Mouse (Mus musculus): ENCODE results near the gene Kdelc1. TPM values are rescaled to one million over a fixed set of nuclear protein-coding genes. Genes with fewer than 3 reads are reported as not detected.

Gene Kdelc1
- polyA plus RNA-seq (2012; rRNA removed) = 14.9 and 16.6 TPM in 2 replicates

GRCm38 (mm10) chr1:44118239-44119054, at the start of gene Kdelc1, which contains the start of gene Bivm:
Kdelc1 (minus strand) TSS chr1:44118808.
Bivm (plus strand) TSS chr1:44118957.
- DNase-seq = peak; percentile 76
- no peak for TF ChIP-seq CTCF (IDR thresholded peaks at IDR 0.05; ENCODE audit: insufficient read depth, low read length)
- TF ChIP-seq POLR2A (IDR thresholded peaks at IDR 0.05; ENCODE audit: borderline replicate concordance, extremely low read depth, low read depth, low read length) = peak; percentile 64; the same call in 1 of the 2 replicates
- Histone ChIP-seq H3K4me1 (ENCODE audit: control insufficient read depth, insufficient read depth, low read length) (no peaks in the 10 kb centered on the region), H3K4me3 (replicated peaks; ENCODE audit: extremely low read depth, low read depth, low read length) (peak within 1 kb of the TSS; percentile 98)
- under 1% methylated on average over 39 of the region's 39 CpGs for WGBS

GRCm38 (mm10) chr1:44167859-44168383, 49.3 kb upstream of the Kdelc1 start:
- 97% methylated on average over 3 of the region's 3 CpGs for WGBS

GRCm38 (mm10) chr1:44162389-44162788, 43.8 kb upstream of the Kdelc1 start:
- WGBS = 81% methylated on average over 5 of the region's 5 CpGs

More at GRCm38 (mm10) chr1:44167859-44168383, 49.3 kb upstream of the Kdelc1 start:
- TF ChIP-seq POLR2A (IDR thresholded peaks at IDR 0.05; ENCODE audit: borderline replicate concordance, extremely low read depth, low read depth, low read length) = no peak
- no peak for TF ChIP-seq CTCF (IDR thresholded peaks at IDR 0.05; ENCODE audit: insufficient read depth, low read length)
- no peaks in the 10 kb centered on the region for H3K4me1 ChIP-seq (ENCODE audit: control insufficient read depth, insufficient read depth, low read length)
- H3K4me3 ChIP-seq (replicated peaks; ENCODE audit: extremely low read depth, low read depth, low read length) = no peak overlapping the region
- no peak for DNase-seq

GRCm38 (mm10) chr1:44161818-44162217, 43.2 kb upstream of the Kdelc1 start:
- TF ChIP-seq POLR2A (IDR thresholded peaks at IDR 0.05; ENCODE audit: borderline replicate concordance, extremely low read depth, low read depth, low read length) = no peak
- no peak for TF ChIP-seq CTCF (IDR thresholded peaks at IDR 0.05; ENCODE audit: insufficient read depth, low read length)
- WGBS = 89% methylated on average over 6 of the region's 6 CpGs
- DNase-seq = no peak
- H3K4me3 ChIP-seq (replicated peaks; ENCODE audit: extremely low read depth, low read depth, low read length) = no peak overlapping the region
- no peaks in the 10 kb centered on the region for H3K4me1 ChIP-seq (ENCODE audit: control insufficient read depth, insufficient read depth, low read length)

More at GRCm38 (mm10) chr1:44162389-44162788, 43.8 kb upstream of the Kdelc1 start:
- DNase-seq = no peak
- no peaks in the 10 kb centered on the region for H3K4me1 ChIP-seq (ENCODE audit: control insufficient read depth, insufficient read depth, low read length)
- H3K4me3 ChIP-seq (replicated peaks; ENCODE audit: extremely low read depth, low read depth, low read length) = no peak overlapping the region
- TF ChIP-seq POLR2A (IDR thresholded peaks at IDR 0.05; ENCODE audit: borderline replicate concordance, extremely low read depth, low read depth, low read length) = no peak
- no peak for TF ChIP-seq CTCF (IDR thresholded peaks at IDR 0.05; ENCODE audit: insufficient read depth, low read length)

- Histone ChIP-seq H3K4me1 (ENCODE audit: control insufficient read depth, insufficient read depth, low read length) (no peaks in the 10 kb centered on the region), H3K4me3 (replicated peaks; ENCODE audit: extremely low read depth, low read depth, low read length) (no peak overlapping the region)
- TF ChIP-seq CTCF (IDR thresholded peaks at IDR 0.05; ENCODE audit: insufficient read depth, low read length) (no peak), POLR2A (IDR thresholded peaks at IDR 0.05; ENCODE audit: borderline replicate concordance, extremely low read depth, low read depth, low read length) (no peak)
- WGBS = 87% methylated on average over 6 of the region's 6 CpGs
- DNase-seq = no peak
Measured at GRCm38 (mm10) chr1:44158317-44158716, 39.7 kb upstream of the Kdelc1 start.

- no peak for DNase-seq
- WGBS = 90% methylated on average over 4 of the region's 4 CpGs
- no peak for TF ChIP-seq POLR2A (IDR thresholded peaks at IDR 0.05; ENCODE audit: borderline replicate concordance, extremely low read depth, low read depth, low read length)
- TF ChIP-seq CTCF (IDR thresholded peaks at IDR 0.05; ENCODE audit: insufficient read depth, low read length) = no peak
- Histone ChIP-seq H3K4me1 (ENCODE audit: control insufficient read depth, insufficient read depth, low read length) (no peaks in the 10 kb centered on the region), H3K4me3 (replicated peaks; ENCODE audit: extremely low read depth, low read depth, low read length) (no peak overlapping the region)
Measured at GRCm38 (mm10) chr1:44155287-44155686, 36.7 kb upstream of the Kdelc1 start.

- no peak for DNase-seq
- 14% methylated on average over 6 of the region's 6 CpGs for WGBS
- peak overlapping the region; percentile 49 for H3K4me3 ChIP-seq (replicated peaks; ENCODE audit: extremely low read depth, low read depth, low read length)
- TF ChIP-seq CTCF (IDR thresholded peaks at IDR 0.05; ENCODE audit: insufficient read depth, low read length) = no peak
- TF ChIP-seq POLR2A (IDR thresholded peaks at IDR 0.05; ENCODE audit: borderline replicate concordance, extremely low read depth, low read depth, low read length) = no peak
- H3K4me1 ChIP-seq (ENCODE audit: control insufficient read depth, insufficient read depth, low read length) = peaks cover 5% of the 10 kb centered on the region
Measured at GRCm38 (mm10) chr1:44148706-44149105, 30.1 kb upstream of the Kdelc1 start.

- Histone ChIP-seq H3K4me3 (replicated peaks; ENCODE audit: extremely low read depth, low read depth, low read length) (peak within 1 kb of the TSS; percentile 83), H3K4me1 (ENCODE audit: control insufficient read depth, insufficient read depth, low read length) (peaks cover 5% of the 10 kb centered on the region)
- DNase-seq = peak; percentile 86
- WGBS = under 1% methylated on average over 66 of the region's 66 CpGs
- TF ChIP-seq CTCF (IDR thresholded peaks at IDR 0.05; ENCODE audit: insufficient read depth, low read length) (no peak), POLR2A (IDR thresholded peaks at IDR 0.05; ENCODE audit: borderline replicate concordance, extremely low read depth, low read depth, low read length) (peak; percentile 92; the same call in 1 of the 2 replicates)
Measured at GRCm38 (mm10) chr1:44147563-44148381, 29.2 kb upstream of the Kdelc1 start, which contains the start of gene Ercc5. Ercc5 (plus strand) TSS chr1:44147744.

- WGBS = 79% methylated on average over 5 of the region's 5 CpGs
- H3K4me3 ChIP-seq (replicated peaks; ENCODE audit: extremely low read depth, low read depth, low read length) = no peak overlapping the region
- DNase-seq = no peak
- peaks cover 3% of the 10 kb centered on the region; the same call in 1 of the 2 replicates for H3K4me1 ChIP-seq (ENCODE audit: control insufficient read depth, insufficient read depth, low read length)
- no peak for TF ChIP-seq CTCF (IDR thresholded peaks at IDR 0.05; ENCODE audit: insufficient read depth, low read length)
- TF ChIP-seq POLR2A (IDR thresholded peaks at IDR 0.05; ENCODE audit: borderline replicate concordance, extremely low read depth, low read depth, low read length) = no peak
Measured at GRCm38 (mm10) chr1:44142747-44143146, 24.1 kb upstream of the Kdelc1 start.

Data from lung, adult 2 months (tissue).